Mouse (Mus musculus): ENCODE data around the gene Plek2. TPM values are rescaled to one million over a fixed set of nuclear protein-coding genes. Genes with fewer than 3 reads are reported as not detected.
A peak's percentile ranks its signal among the peaks of the same experiment; 100 is the strongest.
"Not testable (repeated sequence)": the region's sequence is repeated elsewhere in the genome, so short reads cannot be mapped to it uniquely, and the experiment has no call there.

Gene Plek2
- polyA plus RNA-seq, 1 experiment from 2014 or later = 42.6 TPM

DNA sequence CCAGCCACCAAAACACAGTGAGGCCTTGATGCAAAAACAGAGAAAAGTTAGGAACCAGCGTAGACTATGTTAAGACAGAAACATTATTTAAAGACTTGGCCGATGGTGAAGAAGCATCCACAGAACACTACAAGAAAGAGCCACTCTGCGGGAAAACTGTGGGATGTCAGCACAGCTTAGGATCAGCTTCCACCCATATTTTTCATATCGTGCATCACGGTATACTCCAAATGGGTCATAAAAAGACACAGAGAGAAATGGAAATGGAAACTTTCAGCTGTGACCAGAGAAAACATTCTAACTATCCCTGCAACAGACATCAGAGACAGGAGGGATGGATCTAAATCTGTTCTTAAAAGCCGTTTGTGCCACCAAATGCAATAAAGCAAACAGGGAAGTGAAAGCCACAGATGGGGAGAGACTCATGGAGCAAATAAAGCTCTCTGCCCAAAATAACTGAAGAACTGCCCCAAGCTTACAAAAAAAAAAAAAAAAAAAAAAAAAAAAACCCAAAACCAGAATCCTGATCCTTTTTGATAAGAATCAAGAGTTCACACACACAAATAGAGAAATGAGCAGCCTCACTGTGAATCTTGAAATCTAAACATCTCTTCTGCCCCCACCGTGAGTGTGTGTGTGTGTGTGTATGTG lies 16.9 kb upstream of the Plek2 start:
- Histone ChIP-seq H3K4me3 (ENCODE audit: low read depth, low read length) (no peak overlapping the region), H3K27ac (replicated peaks) (no peak overlapping the region), H3K9ac (ENCODE audit: low read length) (no peak overlapping the region), H3K27me3 (ENCODE audit: control insufficient read depth, insufficient read depth, low read length) (no peaks in the 10 kb centered on the region), H3K36me3 (ENCODE audit: control insufficient read depth, insufficient read depth, low read length) (no peaks in the 10 kb centered on the region), H3K4me1 (replicated peaks; ENCODE audit: control insufficient read depth, insufficient read depth) (no peaks in the 10 kb centered on the region), H3K9me3 (ENCODE audit: control insufficient read depth, low read length) (no peaks in the 10 kb centered on the region), H3K4me2 (replicated peaks; ENCODE audit: low read depth) (no peak overlapping the region)
- no peak for ATAC-seq (ENCODE audit: low FRiP score, low TSS enrichment)
- DNase-seq (ENCODE audit: low spot score) = no peak
- TF ChIP-seq EP300 (optimal IDR thresholded peaks at IDR 0.05) = no peak
- TF ChIP-seq CTCF (IDR thresholded peaks at IDR 0.05; ENCODE audit: low read depth) = no peak
- 75% methylated on average over 7 of the region's 7 CpGs for WGBS

GRCm38 (mm10) chr12:78922977-78923376 lies 16.2 kb upstream of the Plek2 start:
- not testable (repeated sequence) for H3K4me1 ChIP-seq (replicated peaks; ENCODE audit: control insufficient read depth, insufficient read depth); H3K9ac ChIP-seq (ENCODE audit: low read length); H3K36me3 ChIP-seq (ENCODE audit: control insufficient read depth, insufficient read depth, low read length); H3K9me3 ChIP-seq (ENCODE audit: control insufficient read depth, low read length); H3K27ac ChIP-seq (replicated peaks); DNase-seq (ENCODE audit: low spot score); H3K4me2 ChIP-seq (replicated peaks; ENCODE audit: low read depth); H3K27me3 ChIP-seq (ENCODE audit: control insufficient read depth, insufficient read depth, low read length); ATAC-seq (ENCODE audit: low FRiP score, low TSS enrichment); H3K4me3 ChIP-seq (ENCODE audit: low read depth, low read length)

- 64% methylated on average over 3 of the region's 3 CpGs for whole genome bisulfite sequencing
- no peaks in the 10 kb centered on the region for H3K27me3 ChIP-seq (ENCODE audit: control insufficient read depth, insufficient read depth, low read length)
- H3K4me2 ChIP-seq (replicated peaks; ENCODE audit: low read depth) = no peak overlapping the region
Observed at GRCm38 (mm10) chr12:78922058-78922457, 15.3 kb upstream of the Plek2 start.

GRCm38 (mm10) chr12:78921421-78921820 lies 14.7 kb upstream of the Plek2 start:
- no peak overlapping the region for H3K9ac ChIP-seq (ENCODE audit: low read length)
- no peak for DNase-seq (ENCODE audit: low spot score)
- H3K4me1 ChIP-seq (replicated peaks; ENCODE audit: control insufficient read depth, insufficient read depth) = no peaks in the 10 kb centered on the region
- H3K4me2 ChIP-seq (replicated peaks; ENCODE audit: low read depth) = no peak overlapping the region
- no peak overlapping the region for H3K4me3 ChIP-seq (ENCODE audit: low read depth, low read length)
- H3K27me3 ChIP-seq (ENCODE audit: control insufficient read depth, insufficient read depth, low read length) = no peaks in the 10 kb centered on the region
- H3K9me3 ChIP-seq (ENCODE audit: control insufficient read depth, low read length) = no peaks in the 10 kb centered on the region
- no peak overlapping the region for H3K27ac ChIP-seq (replicated peaks)
- 46% methylated on average over 4 of the region's 4 CpGs for WGBS
- TF ChIP-seq EP300 (optimal IDR thresholded peaks at IDR 0.05) = no peak
- no peak for TF ChIP-seq CTCF (IDR thresholded peaks at IDR 0.05; ENCODE audit: low read depth)
- H3K36me3 ChIP-seq (ENCODE audit: control insufficient read depth, insufficient read depth, low read length) = no peaks in the 10 kb centered on the region
- ATAC-seq (ENCODE audit: low FRiP score, low TSS enrichment) = no peak

More at GRCm38 (mm10) chr12:78922058-78922457, 15.3 kb upstream of the Plek2 start:
- H3K4me3 ChIP-seq (ENCODE audit: low read depth, low read length) = no peak overlapping the region
- no peak overlapping the region for H3K9ac ChIP-seq (ENCODE audit: low read length)
- H3K9me3 ChIP-seq (ENCODE audit: control insufficient read depth, low read length) = no peaks in the 10 kb centered on the region
- TF ChIP-seq CTCF (IDR thresholded peaks at IDR 0.05; ENCODE audit: low read depth) (no peak), EP300 (optimal IDR thresholded peaks at IDR 0.05) (no peak)
- H3K27ac ChIP-seq (replicated peaks) = no peak overlapping the region
- no peaks in the 10 kb centered on the region for H3K4me1 ChIP-seq (replicated peaks; ENCODE audit: control insufficient read depth, insufficient read depth)
- DNase-seq (ENCODE audit: low spot score) (no peak), ATAC-seq (ENCODE audit: low FRiP score, low TSS enrichment) (no peak)
- H3K36me3 ChIP-seq (ENCODE audit: control insufficient read depth, insufficient read depth, low read length) = no peaks in the 10 kb centered on the region

- H3K4me3 ChIP-seq (ENCODE audit: low read depth, low read length) = peak overlapping the region; percentile 10; the same call in 1 of the 2 replicates
- TF ChIP-seq CTCF (IDR thresholded peaks at IDR 0.05; ENCODE audit: low read depth) (peak; percentile 95), EP300 (optimal IDR thresholded peaks at IDR 0.05) (no peak)
- no peaks in the 10 kb centered on the region for H3K4me1 ChIP-seq (replicated peaks; ENCODE audit: control insufficient read depth, insufficient read depth)
- ATAC-seq (ENCODE audit: low FRiP score, low TSS enrichment) = peak; percentile 76
- no peaks in the 10 kb centered on the region for H3K27me3 ChIP-seq (ENCODE audit: control insufficient read depth, insufficient read depth, low read length)
- 16% methylated on average over 16 of the region's 16 CpGs for whole genome bisulfite sequencing
- H3K9ac ChIP-seq (ENCODE audit: low read length) = no peak overlapping the region
- peak; percentile 67 for DNase-seq (ENCODE audit: low spot score)
- H3K36me3 ChIP-seq (ENCODE audit: control insufficient read depth, insufficient read depth, low read length) = no peaks in the 10 kb centered on the region
- no peaks in the 10 kb centered on the region for H3K9me3 ChIP-seq (ENCODE audit: control insufficient read depth, low read length)
- no peak overlapping the region for H3K27ac ChIP-seq (replicated peaks)
- H3K4me2 ChIP-seq (replicated peaks; ENCODE audit: low read depth) = 0 out of 2 replicates have a peak overlapping the region, but pooled peaks have one; percentile 17
Observed at GRCm38 (mm10) chr12:78919079-78919712, 12.4 kb upstream of the Plek2 start.
